Mouse (Mus musculus) central nervous system, embryonic 18 days (tissue): ENCODE measurements around the gene Gckr. TPM values are rescaled to one million over a fixed set of nuclear protein-coding genes. Genes with fewer than 3 reads are reported as not detected.

Source experiments
- polyA plus RNA-seq: library from polyadenylated mRNA; depleted of rRNA; stranded (reverse); fragments of >200 nt; gene quantifications from 2 replicates; pipeline ENCODE4 v1.2.3, GENCODE M21; 2012; rRNA removed

The Gckr gene
- 0.75 and 0.87 TPM in 2 replicates for polyA plus RNA-seq

DNA sequence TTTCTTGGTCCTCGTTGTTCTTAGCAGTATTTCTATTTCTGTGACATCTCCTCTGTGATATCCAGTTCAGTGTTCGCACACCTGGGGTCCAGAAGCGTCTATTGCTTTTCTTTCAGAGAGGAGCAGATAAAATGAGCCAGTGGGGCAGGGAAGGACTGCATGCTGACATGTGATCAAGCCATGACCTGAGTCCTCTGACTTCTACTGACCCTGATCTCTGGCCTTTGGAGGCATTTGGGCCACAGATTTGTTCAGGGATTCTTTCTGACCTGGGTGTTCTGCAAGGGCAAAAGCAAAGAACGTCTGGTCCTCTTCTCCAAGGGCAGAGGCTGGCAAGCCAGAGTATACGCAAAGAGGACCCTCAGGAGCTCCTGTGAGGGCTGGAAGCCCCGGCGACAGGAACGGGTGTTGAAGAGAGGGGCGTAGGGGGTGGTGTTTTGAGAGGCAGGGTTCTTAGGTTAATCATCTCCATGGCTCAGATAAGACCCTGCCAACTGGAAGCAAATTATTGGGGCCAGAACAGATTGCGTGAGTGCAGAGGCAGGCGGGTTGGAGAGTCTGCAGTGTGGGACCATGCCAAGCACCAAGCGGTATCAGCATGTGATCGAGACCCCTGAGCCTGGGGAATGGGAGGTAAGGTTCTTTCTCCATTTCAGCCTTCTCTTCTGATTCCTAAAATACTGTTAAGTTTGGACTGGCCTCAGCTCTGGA, at the start of gene Gckr:
Gene Gckr, plus strand, starts transcription at position 397 of the 711 bp plus-strand sequence.

GRCm38 (mm10) chr5:31251541-31252101, 45.6 kb upstream of the Gckr start, which contains the start of gene Krtcap3:
Gene Krtcap3 (plus strand): TSS chr5:31251691.

DNA sequence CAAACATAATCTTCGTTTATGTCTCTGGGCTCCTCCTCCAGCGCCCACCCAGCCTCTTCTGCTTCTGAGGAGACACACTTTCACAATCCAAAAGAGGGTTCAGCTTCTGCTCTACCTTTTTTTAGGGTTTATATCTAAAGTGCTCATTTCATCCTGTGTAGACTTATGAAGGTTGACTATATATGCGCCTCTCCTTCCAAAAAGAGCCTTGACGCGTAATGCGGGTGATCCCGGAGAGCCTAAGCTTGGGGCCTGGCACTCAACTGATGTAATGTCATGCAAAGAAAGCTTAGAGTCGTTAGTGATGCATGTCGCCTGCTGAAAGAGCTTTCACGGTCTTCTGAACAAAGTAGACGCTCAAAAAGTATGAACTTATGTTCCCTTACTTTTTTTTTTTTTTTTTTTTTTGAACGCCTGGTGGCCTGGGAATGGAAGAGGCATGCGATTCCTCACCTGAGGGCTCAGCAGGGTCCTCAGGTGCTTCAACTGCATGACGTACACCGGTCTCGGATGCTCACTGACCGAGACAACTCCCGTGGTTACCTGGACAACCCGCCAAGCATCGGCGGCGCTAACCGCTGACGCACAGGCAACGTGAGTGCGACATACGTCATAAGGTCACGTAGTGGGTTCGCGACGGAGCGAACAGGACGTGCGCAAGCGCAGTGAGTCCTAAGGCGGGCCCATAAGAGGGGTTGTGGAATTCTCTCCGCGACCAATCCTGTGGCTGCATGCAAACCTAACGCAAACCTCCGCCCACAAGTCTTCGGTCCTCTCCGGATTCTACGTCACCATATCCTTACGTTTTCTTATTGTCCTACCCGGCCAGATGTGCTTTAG, 6.5 kb upstream of the Gckr start, which contains the start of gene Ift172:
Gene Ift172, minus strand, starts transcription at position 596 of the 840 bp plus-strand sequence.

DNA sequence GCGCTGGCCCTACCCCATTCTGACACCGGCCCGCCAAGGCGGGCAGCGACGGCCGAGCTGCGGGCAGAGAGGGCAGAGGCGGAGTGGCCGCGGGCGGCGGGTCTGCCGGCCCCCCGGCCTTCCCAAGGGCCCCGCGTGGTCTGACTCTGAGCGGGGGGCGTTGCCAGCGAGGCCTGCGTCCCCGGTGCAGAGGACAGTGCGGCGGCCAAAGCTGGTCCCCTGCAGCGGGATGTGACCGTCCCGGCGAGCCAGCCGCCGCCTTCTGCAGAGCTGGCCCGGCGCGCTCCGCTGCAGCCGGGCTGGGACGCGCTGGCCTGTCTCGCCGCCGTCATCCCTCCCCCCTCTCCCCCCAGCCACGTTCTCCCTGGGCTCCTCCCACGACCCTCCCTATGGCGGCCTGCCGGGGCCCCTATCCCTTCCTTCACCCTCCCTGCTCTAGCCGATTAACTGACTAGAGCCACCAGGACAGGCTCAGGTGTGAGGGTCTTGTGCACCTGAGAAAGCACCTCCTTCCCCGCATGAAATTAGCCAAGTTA, 1.6 kb upstream of the Gckr start, which contains the start of gene Fndc4:
Gene Fndc4, minus strand, starts transcription at position 475 of the 536 bp plus-strand sequence.

Other genes starting within 250 kb of the Gckr start
- 162 and 172 TPM in 2 replicates for gene Atraid, start 249.1 kb upstream of the Gckr start, polyA plus RNA-seq
- 41.9 and 44.0 TPM in 2 replicates for gene Slc5a6, start 248.5 kb upstream of the Gckr start, polyA plus RNA-seq
- gene Cad, start 242.7 kb upstream of the Gckr start, polyA plus RNA-seq, result 23.0 and 24.6 TPM in 2 replicates
- not detected in 2 replicates for gene Dnajc5g, start 191.2 kb upstream of the Gckr start, polyA plus RNA-seq
- gene Slc30a3, start 189.2 kb upstream of the Gckr start, polyA plus RNA-seq, result 10.6 and 13.6 TPM in 2 replicates
- 1.2 TPM in 1 of 2 replicates, not detected in the other for gene Trim54, start 180.7 kb upstream of the Gckr start, polyA plus RNA-seq
- 0.19 and 0.21 TPM in 2 replicates for gene Ucn, start 158.6 kb upstream of the Gckr start, polyA plus RNA-seq
- gene Mpv17, start 143.2 kb upstream of the Gckr start, polyA plus RNA-seq, result 59.2 and 63.1 TPM in 2 replicates
- 2.8 and 3.7 TPM in 2 replicates for gene Gm29609, start 117.5 kb upstream of the Gckr start, polyA plus RNA-seq
- 81.6 and 84.5 TPM in 2 replicates for gene Gtf3c2, start 117.3 kb upstream of the Gckr start, polyA plus RNA-seq
- gene Snx17, start 104.2 kb upstream of the Gckr start, polyA plus RNA-seq, result 87.5 and 88.0 TPM in 2 replicates
- 60.8 and 68.2 TPM in 2 replicates for gene Eif2b4, start 104.0 kb upstream of the Gckr start, polyA plus RNA-seq
- gene Zfp513, start 95.1 kb upstream of the Gckr start, polyA plus RNA-seq, result 53.9 and 56.3 TPM in 2 replicates
- 170 and 178 TPM in 2 replicates for gene Ppm1g, start 76.8 kb upstream of the Gckr start, polyA plus RNA-seq
- gene Nrbp1, start 56.6 kb upstream of the Gckr start, polyA plus RNA-seq, result 150 and 152 TPM in 2 replicates
- gene Gm9970, start 56.2 kb upstream of the Gckr start, polyA plus RNA-seq, result 0.16 TPM in 1 of 2 replicates, not detected in the other
- 3.8 and 4.6 TPM in 2 replicates for gene Krtcap3, start 45.8 kb upstream of the Gckr start, polyA plus RNA-seq
- gene Ift172, start 6.3 kb upstream of the Gckr start, polyA plus RNA-seq, result 50.2 and 54.6 TPM in 2 replicates
- 190 and 201 TPM in 2 replicates for gene Fndc4, start 1.4 kb upstream of the Gckr start, polyA plus RNA-seq
- 90.2 and 90.7 TPM in 2 replicates for gene Zfp512, start 155.0 kb downstream of the Gckr start, polyA plus RNA-seq
- 0.10 and 0.11 TPM in 2 replicates for gene 4930548H24Rik, start 188.3 kb downstream of the Gckr start, polyA plus RNA-seq
- gene Gpn1, start 197.3 kb downstream of the Gckr start, polyA plus RNA-seq, result 36.4 and 39.5 TPM in 2 replicates
- gene Slc4a1ap, start 229.6 kb downstream of the Gckr start, polyA plus RNA-seq, result 22.1 and 22.2 TPM in 2 replicates
- 14.2 and 16.9 TPM in 2 replicates for gene Supt7l, start 230.4 kb downstream of the Gckr start, polyA plus RNA-seq